Mouse (Mus musculus): Measurements from ENCODE around the gene Tmem150b. TPM values are rescaled to one million over a fixed set of nuclear protein-coding genes. Genes with fewer than 3 reads are reported as not detected.

The Tmem150b gene
- polyA plus RNA-seq, 2 experiments, result 0.18 to 0.31 TPM

- H3K4me1 ChIP-seq (replicated peaks; ENCODE audit: control insufficient read depth in 2 of 2, insufficient read depth in 2 of 2, low read length in 1 of 2), result no peaks in the 10 kb centered on the region
- no peak overlapping the region for H3K4me2 ChIP-seq (ENCODE audit: low read depth)
- 50% methylated on average over 3 of the region's 3 CpGs for WGBS (ENCODE audit: insufficient replicate concordance)
- H3K27me3 ChIP-seq (ENCODE audit: control insufficient read depth, insufficient read depth, low read length), result no peaks in the 10 kb centered on the region
- ATAC-seq (ENCODE audit: insufficient read depth) (no peak), DNase-seq (ENCODE audit: low read depth in 3 of 3, low spot score in 3 of 3) (no peak)
- no peaks in the 10 kb centered on the region for H3K36me3 ChIP-seq (replicated peaks; ENCODE audit: control insufficient read depth, insufficient read depth, low read depth)
- H3K9me3 ChIP-seq (ENCODE audit: control insufficient read depth, low read length), result no peaks in the 10 kb centered on the region
- no peak overlapping the region for H3K27ac ChIP-seq
- H3K4me3 ChIP-seq (ENCODE audit: insufficient read depth in 1 of 2, low read depth in 2 of 2, low read length in 2 of 2), result no peak overlapping the region
- no peak overlapping the region for H3K9ac ChIP-seq (replicated peaks)
- no peak for TF ChIP-seq EP300 (IDR thresholded peaks at IDR 0.05; ENCODE audit: low read depth)
- TF ChIP-seq CTCF (IDR thresholded peaks at IDR 0.05; ENCODE audit: low read depth), result peak; percentile 39
These were observed 12.5 kb downstream of the Tmem150b start for GRCm38 (mm10) chr7:4712594-4712993.

GRCm38 (mm10) chr7:4705098-4705497 is 20.0 kb downstream of the Tmem150b start:
- ATAC-seq (ENCODE audit: insufficient read depth) (no peak), DNase-seq (ENCODE audit: low read depth in 3 of 3, low spot score in 3 of 3) (peak in 2 of 3 experiments; percentile 16 to 33)
- Histone ChIP-seq H3K9ac (replicated peaks) (no peak overlapping the region), H3K4me3 (ENCODE audit: insufficient read depth in 1 of 2, low read depth in 2 of 2, low read length in 2 of 2) (no peak overlapping the region), H3K9me3 (ENCODE audit: control insufficient read depth, low read length) (no peaks in the 10 kb centered on the region), H3K27ac (no peak overlapping the region), H3K36me3 (replicated peaks; ENCODE audit: control insufficient read depth, insufficient read depth, low read depth) (no peaks in the 10 kb centered on the region), H3K4me2 (ENCODE audit: low read depth) (no peak overlapping the region; the same call in 1 of the 2 replicates), H3K27me3 (ENCODE audit: control insufficient read depth, insufficient read depth, low read length) (no peaks in the 10 kb centered on the region), H3K4me1 (replicated peaks; ENCODE audit: control insufficient read depth in 2 of 2, insufficient read depth in 2 of 2, low read length in 1 of 2) (no peaks in the 10 kb centered on the region)
- 32% methylated on average over 18 of the region's 18 CpGs for WGBS (ENCODE audit: insufficient replicate concordance)
- TF ChIP-seq EP300 (IDR thresholded peaks at IDR 0.05; ENCODE audit: low read depth) (no peak), CTCF (IDR thresholded peaks at IDR 0.05; ENCODE audit: low read depth) (peak; percentile 76)

GRCm38 (mm10) chr7:4703195-4703594 is 21.9 kb downstream of the Tmem150b start:
- ATAC-seq (ENCODE audit: insufficient read depth) (no peak), DNase-seq (ENCODE audit: low read depth in 3 of 3, low spot score in 3 of 3) (no peak)
- Histone ChIP-seq H3K9ac (replicated peaks) (no peak overlapping the region), H3K4me3 (ENCODE audit: insufficient read depth in 1 of 2, low read depth in 2 of 2, low read length in 2 of 2) (no peak overlapping the region), H3K9me3 (ENCODE audit: control insufficient read depth, low read length) (no peaks in the 10 kb centered on the region), H3K36me3 (replicated peaks; ENCODE audit: control insufficient read depth, insufficient read depth, low read depth) (no peaks in the 10 kb centered on the region), H3K27ac (no peak overlapping the region), H3K27me3 (ENCODE audit: control insufficient read depth, insufficient read depth, low read length) (no peaks in the 10 kb centered on the region), H3K4me1 (replicated peaks; ENCODE audit: control insufficient read depth in 2 of 2, insufficient read depth in 2 of 2, low read length in 1 of 2) (no peaks in the 10 kb centered on the region), H3K4me2 (ENCODE audit: low read depth) (no peak overlapping the region)
- WGBS (ENCODE audit: insufficient replicate concordance), result 73% methylated on average over 7 of the region's 7 CpGs
- TF ChIP-seq EP300 (IDR thresholded peaks at IDR 0.05; ENCODE audit: low read depth) (no peak), CTCF (IDR thresholded peaks at IDR 0.05; ENCODE audit: low read depth) (no peak)

- Histone ChIP-seq H3K27ac (no peak overlapping the region), H3K27me3 (ENCODE audit: control insufficient read depth, insufficient read depth, low read length) (no peaks in the 10 kb centered on the region), H3K36me3 (replicated peaks; ENCODE audit: control insufficient read depth, insufficient read depth, low read depth) (no peaks in the 10 kb centered on the region), H3K4me2 (ENCODE audit: low read depth) (no peak overlapping the region), H3K4me1 (replicated peaks; ENCODE audit: control insufficient read depth in 2 of 2, insufficient read depth in 2 of 2, low read length in 1 of 2) (no peaks in the 10 kb centered on the region), H3K9me3 (ENCODE audit: control insufficient read depth, low read length) (no peaks in the 10 kb centered on the region), H3K9ac (replicated peaks) (no peak overlapping the region), H3K4me3 (ENCODE audit: insufficient read depth in 1 of 2, low read depth in 2 of 2, low read length in 2 of 2) (no peak overlapping the region)
- ATAC-seq (ENCODE audit: insufficient read depth), result no peak
- WGBS (ENCODE audit: insufficient replicate concordance), result 66% methylated on average over 8 of the region's 8 CpGs
- no peak for DNase-seq (ENCODE audit: low read depth in 3 of 3, low spot score in 3 of 3)
- TF ChIP-seq CTCF (IDR thresholded peaks at IDR 0.05; ENCODE audit: low read depth) (no peak), EP300 (IDR thresholded peaks at IDR 0.05; ENCODE audit: low read depth) (no peak)
These were observed 22.7 kb downstream of the Tmem150b start for GRCm38 (mm10) chr7:4702334-4702733.

- Histone ChIP-seq H3K27me3 (ENCODE audit: control insufficient read depth, insufficient read depth, low read length) (peaks cover 18% of the 10 kb centered on the region), H3K4me2 (ENCODE audit: low read depth) (no peak overlapping the region), H3K9ac (replicated peaks) (no peak overlapping the region), H3K4me1 (replicated peaks; ENCODE audit: control insufficient read depth in 2 of 2, insufficient read depth in 2 of 2, low read length in 1 of 2) (no peaks in the 10 kb centered on the region), H3K36me3 (replicated peaks; ENCODE audit: control insufficient read depth, insufficient read depth, low read depth) (no peaks in the 10 kb centered on the region), H3K27ac (no peak overlapping the region), H3K9me3 (ENCODE audit: control insufficient read depth, low read length) (no peaks in the 10 kb centered on the region), H3K4me3 (ENCODE audit: insufficient read depth in 1 of 2, low read depth in 2 of 2, low read length in 2 of 2) (no peak overlapping the region)
- TF ChIP-seq CTCF (IDR thresholded peaks at IDR 0.05; ENCODE audit: low read depth) (no peak), EP300 (IDR thresholded peaks at IDR 0.05; ENCODE audit: low read depth) (no peak)
- WGBS (ENCODE audit: insufficient replicate concordance), result 73% methylated on average over 6 of the region's 6 CpGs
- ATAC-seq (ENCODE audit: insufficient read depth) (no peak), DNase-seq (ENCODE audit: low read depth in 3 of 3, low spot score in 3 of 3) (no peak)
These were observed 32.0 kb downstream of the Tmem150b start for GRCm38 (mm10) chr7:4693004-4693403.
